Mouse (Mus musculus) stomach, embryonic 14.5 days (tissue): ENCODE measurements at regions not wholly inside any gene's neighbourhood (a gene's known extent, or its start where the extent isn't known, plus 50 kb on each side); places are given as distances from the start of the nearest gene placed in this dataset.

ENCODE experiments used
- ATAC-seq: fragments of 200-750 bp; cut with Nextera tagmentation; 2 replicates; pipeline ENCODE4 v1.8.0; 2017; ENCODE audit warnings: low read depth, moderate TSS enrichment; ENCODE audit not compliant: insufficient number of reproducible peaks, insufficient read depth, low FRiP score
- H3K27ac ChIP-seq: fragments of 300-500 bp; sonication (generic); 2 replicates; pipeline ENCODE4 v1.5.1; 2014; ENCODE audit warnings: mild to moderate bottlenecking, low read length, moderate library complexity, mixed read lengths
- H3K27me3 ChIP-seq: fragments of 300-500 bp; sonication (generic); 2 replicates; pipeline ENCODE4 v1.6.1; 2014; ENCODE audit warnings: low read length, control low read depth, mixed read lengths; ENCODE audit not compliant: control insufficient read depth, insufficient read depth
- H3K36me3 ChIP-seq: fragments of 300-500 bp; sonication (generic); 2 replicates; pipeline ENCODE4 v1.6.1; 2014; ENCODE audit warnings: mild to moderate bottlenecking, control low read depth, low read length, moderate library complexity, mixed read lengths; ENCODE audit not compliant: control insufficient read depth, insufficient read depth
- H3K4me1 ChIP-seq: fragments of 300-500 bp; sonication (generic); 2 replicates; pipeline ENCODE4 v1.6.1; 2014; ENCODE audit warnings: low read length, control low read depth, mixed read lengths; ENCODE audit not compliant: control insufficient read depth, insufficient read depth
- H3K4me2 ChIP-seq: fragments of 300-500 bp; sonication (generic); replicated peaks from 2 replicates; pipeline ENCODE4 v1.6.1; 2014; ENCODE audit warnings: low read depth, low read length, control low read depth
- H3K4me3 ChIP-seq: fragments of 300-500 bp; sonication (generic); 2 replicates; pipeline ENCODE4 v1.5.1; 2014; ENCODE audit warnings: low read depth, low read length, control low read depth
- H3K9ac ChIP-seq: fragments of 300-500 bp; sonication (generic); replicated peaks from 2 replicates; pipeline ENCODE4 v1.6.1; 2014; ENCODE audit warnings: low read depth, mild to moderate bottlenecking, control low read depth, low read length, moderate library complexity, mixed read lengths
- H3K9me3 ChIP-seq: fragments of 300-500 bp; sonication (generic); 2 replicates; pipeline ENCODE4 v1.6.1; 2016; ENCODE audit warnings: low read depth, low read length, control low read depth; ENCODE audit not compliant: control insufficient read depth
- WGBS: fragments of 180-500 bp; shearing (Covaris S2); extraction: QIAGEN DNeasy Blood & Tissue Kit; methylation state at CpG from one replicate; pipeline ENCODE4 v1.1.7; 2014; 5-methylcytosine and 5-hydroxymethylcytosine counted together

DNA sequence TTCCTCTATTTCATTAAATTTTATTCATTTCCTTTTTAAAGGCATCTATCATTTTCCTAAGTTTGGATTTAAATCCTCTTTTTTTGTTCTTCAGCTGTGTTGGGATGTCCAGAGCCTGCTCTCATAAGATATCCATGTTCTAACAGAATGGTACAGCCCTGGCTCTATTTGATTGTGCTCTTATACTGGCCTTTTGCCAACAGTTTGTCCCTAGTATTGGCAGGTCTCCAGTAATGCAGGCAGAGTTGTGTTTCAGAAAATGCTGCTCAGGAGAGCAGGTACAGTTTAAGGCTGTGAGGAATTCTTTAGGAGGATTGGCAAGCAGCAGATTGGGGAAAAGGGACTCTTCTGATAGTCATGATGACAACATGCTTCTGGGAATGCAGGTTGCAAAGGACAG lies 797.1 kb upstream of the Slit2 start:
- no peak overlapping the region for H3K4me2 ChIP-seq
- H3K4me3 ChIP-seq: no peak overlapping the region
- no peak overlapping the region for H3K9ac ChIP-seq
- no peaks in the 10 kb centered on the region for H3K27me3 ChIP-seq
- H3K9me3 ChIP-seq: no peaks in the 10 kb centered on the region
- no peaks in the 10 kb centered on the region for H3K36me3 ChIP-seq
- no peak overlapping the region for H3K27ac ChIP-seq
- no peak for ATAC-seq
- H3K4me1 ChIP-seq: no peaks in the 10 kb centered on the region

DNA sequence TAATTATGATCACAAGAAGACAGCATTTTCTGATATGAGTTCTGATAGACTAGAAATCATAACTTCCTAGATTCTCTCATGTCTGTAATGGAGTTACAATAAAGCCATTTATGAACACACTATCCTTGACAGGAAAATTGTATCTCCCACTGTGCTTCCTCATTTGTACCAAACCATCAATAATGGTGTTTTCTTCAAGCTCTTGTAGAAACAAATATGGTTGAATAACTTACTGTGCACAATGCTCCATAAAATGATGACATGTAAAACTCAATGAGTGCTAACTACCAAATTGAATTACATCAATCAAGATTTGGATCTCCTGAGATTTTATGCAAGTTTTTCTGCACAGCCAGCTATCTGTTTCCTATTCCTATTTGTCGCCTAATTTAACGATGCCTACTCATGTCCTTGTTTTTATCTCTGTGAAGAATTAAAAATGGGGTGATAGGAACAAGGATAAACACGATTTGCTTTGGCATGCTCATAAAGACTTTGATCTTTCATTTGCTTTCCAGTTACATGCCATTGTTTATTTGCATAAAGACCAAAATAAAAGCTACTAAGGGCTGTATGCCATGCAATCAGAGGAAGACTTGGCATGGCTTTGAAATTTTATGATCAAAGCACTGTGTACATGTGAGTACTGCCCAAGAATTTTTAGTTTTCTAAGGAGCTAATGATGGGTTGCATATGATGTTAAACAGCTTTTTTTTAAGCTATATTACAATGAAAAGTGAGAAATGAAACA lies 780.6 kb upstream of the Slit2 start:
- no peak overlapping the region for H3K27ac ChIP-seq
- no peak overlapping the region for H3K9ac ChIP-seq
- H3K4me3 ChIP-seq: no peak overlapping the region
- no peaks in the 10 kb centered on the region for H3K9me3 ChIP-seq
- 73% methylated on average over 3 of the region's 3 CpGs for WGBS
- no peaks in the 10 kb centered on the region for H3K36me3 ChIP-seq
- no peak for ATAC-seq
- H3K4me1 ChIP-seq: no peaks in the 10 kb centered on the region
- H3K4me2 ChIP-seq: no peak overlapping the region
- H3K27me3 ChIP-seq: no peaks in the 10 kb centered on the region

DNA sequence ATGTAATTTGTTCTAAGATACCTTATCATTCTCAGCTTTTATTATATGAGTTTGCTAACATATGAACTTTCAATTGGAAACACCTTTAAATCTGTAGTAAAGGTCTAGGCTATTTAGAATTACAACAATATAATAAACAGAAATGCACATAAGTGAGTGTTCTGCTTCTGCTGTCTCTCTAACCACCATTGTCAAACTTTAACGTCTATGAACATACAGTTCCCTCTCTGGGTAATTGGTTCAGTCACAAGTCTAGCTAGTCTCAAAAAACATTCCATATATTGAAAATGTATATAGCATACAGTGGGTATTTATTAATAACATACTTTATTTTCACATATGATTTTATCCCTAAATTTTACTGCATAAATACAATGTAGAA lies 780.0 kb upstream of the Slit2 start:
- WGBS: 75% methylated on average over 1 of the region's 1 CpGs
- Histone ChIP-seq H3K4me2 (no peak overlapping the region), H3K27ac (no peak overlapping the region), H3K4me3 (no peak overlapping the region), H3K36me3 (no peaks in the 10 kb centered on the region), H3K27me3 (no peaks in the 10 kb centered on the region), H3K4me1 (no peaks in the 10 kb centered on the region), H3K9me3 (no peaks in the 10 kb centered on the region), H3K9ac (no peak overlapping the region)
- no peak for ATAC-seq

DNA sequence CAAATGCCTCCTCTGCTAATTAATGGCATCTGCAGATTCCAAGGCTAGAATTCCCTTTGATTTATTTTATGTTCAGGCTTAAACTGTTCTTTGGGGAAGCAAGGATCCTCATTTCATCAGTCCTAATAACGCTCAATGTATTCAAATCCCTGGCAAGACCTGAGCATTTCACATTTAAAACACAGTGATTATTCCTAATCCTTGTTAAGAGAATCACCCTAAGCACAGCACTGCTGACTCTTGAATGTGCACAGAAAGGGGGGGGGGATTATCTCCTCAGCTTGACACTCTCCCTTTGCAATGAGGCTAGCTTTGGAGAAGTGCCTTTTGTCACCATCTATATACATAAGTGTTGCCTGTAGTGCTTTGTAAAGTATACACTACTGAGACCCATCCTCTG lies 772.4 kb upstream of the Slit2 start:
- Histone ChIP-seq H3K27ac (no peak overlapping the region), H3K4me1 (no peaks in the 10 kb centered on the region), H3K9me3 (no peaks in the 10 kb centered on the region), H3K9ac (no peak overlapping the region), H3K27me3 (no peaks in the 10 kb centered on the region), H3K4me3 (no peak overlapping the region), H3K4me2 (no peak overlapping the region), H3K36me3 (no peaks in the 10 kb centered on the region)
- WGBS: 38% methylated on average over 1 of the region's 1 CpGs
- no peak for ATAC-seq

DNA sequence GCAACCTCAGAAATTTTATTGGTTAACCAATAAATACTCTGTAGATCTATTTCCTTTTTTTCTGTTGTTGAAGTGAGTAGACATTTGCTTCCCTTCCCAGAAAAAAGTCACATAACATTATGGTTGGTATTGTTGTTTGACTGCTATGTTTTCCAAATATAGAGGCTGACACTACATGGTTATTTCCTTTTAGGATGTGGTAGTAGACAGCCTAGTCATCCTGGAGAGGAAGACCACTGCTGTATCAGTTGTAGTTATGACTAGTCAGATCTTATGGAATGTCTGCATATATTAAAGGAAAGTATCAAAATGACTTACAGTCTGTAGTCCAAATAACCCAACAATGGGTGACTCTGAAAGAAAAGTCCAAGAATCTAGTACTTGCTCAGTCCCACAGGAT lies 767.5 kb upstream of the Slit2 start:
- H3K9me3 ChIP-seq: no peaks in the 10 kb centered on the region

DNA sequence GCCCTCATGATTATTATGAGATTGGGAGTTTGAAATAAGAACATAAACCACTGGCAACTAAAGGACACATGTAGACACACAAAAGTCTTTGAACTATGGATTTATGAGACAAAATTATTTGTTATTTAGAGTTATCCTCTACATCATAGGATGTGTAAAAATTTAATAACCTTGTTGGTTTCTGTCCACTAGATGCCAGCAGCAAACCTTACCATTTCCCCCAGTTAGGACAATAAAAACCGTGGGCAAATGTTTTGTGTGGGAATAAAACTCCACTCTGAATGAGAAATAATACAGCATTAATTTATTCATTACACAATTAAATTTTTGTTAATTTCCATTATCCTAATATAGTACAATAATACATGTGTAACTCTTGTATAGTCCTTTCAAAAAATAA lies 757.7 kb upstream of the Slit2 start:
- no peak for ATAC-seq
- no peaks in the 10 kb centered on the region for H3K27me3 ChIP-seq
- no peak overlapping the region for H3K4me3 ChIP-seq
- no peak overlapping the region for H3K27ac ChIP-seq
- no peak overlapping the region for H3K9ac ChIP-seq
- 74% methylated on average over 1 of the region's 1 CpGs for WGBS
- no peaks in the 10 kb centered on the region for H3K4me1 ChIP-seq
- H3K36me3 ChIP-seq: no peaks in the 10 kb centered on the region
- no peak overlapping the region for H3K4me2 ChIP-seq
- H3K9me3 ChIP-seq: no peaks in the 10 kb centered on the region

More for the DNA sequence above, 767.5 kb upstream of the Slit2 start:
- Histone ChIP-seq H3K4me1 (no peaks in the 10 kb centered on the region), H3K36me3 (no peaks in the 10 kb centered on the region), H3K9ac (no peak overlapping the region), H3K4me3 (no peak overlapping the region), H3K27me3 (no peaks in the 10 kb centered on the region), H3K27ac (no peak overlapping the region), H3K4me2 (no peak overlapping the region)
- ATAC-seq: no peak

DNA sequence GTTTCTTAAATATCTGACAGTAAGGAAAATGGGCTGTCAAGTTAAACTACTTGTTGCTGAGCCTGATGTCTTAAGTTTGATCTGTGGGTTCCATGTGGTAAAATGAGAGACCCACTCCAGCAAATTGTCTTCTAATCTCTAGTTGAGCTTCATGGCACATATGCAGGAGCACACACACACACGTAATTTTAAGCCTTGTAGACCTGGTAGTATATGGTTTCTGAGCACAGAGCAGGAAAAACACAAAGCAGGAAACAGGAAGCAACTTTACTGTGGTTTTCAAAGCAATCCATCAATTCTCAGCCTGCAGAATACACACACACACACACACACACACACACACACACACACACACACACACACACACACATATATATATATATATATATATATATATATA lies 746.8 kb upstream of the Slit2 start:
- H3K9ac ChIP-seq: no peak overlapping the region
- no peaks in the 10 kb centered on the region for H3K36me3 ChIP-seq
- H3K4me2 ChIP-seq: no peak overlapping the region
- no peaks in the 10 kb centered on the region for H3K27me3 ChIP-seq
- no peak overlapping the region for H3K4me3 ChIP-seq
- no peak overlapping the region for H3K27ac ChIP-seq
- ATAC-seq: no peak
- WGBS: 76% methylated on average over 1 of the region's 1 CpGs
- no peaks in the 10 kb centered on the region for H3K9me3 ChIP-seq
- H3K4me1 ChIP-seq: no peaks in the 10 kb centered on the region

DNA sequence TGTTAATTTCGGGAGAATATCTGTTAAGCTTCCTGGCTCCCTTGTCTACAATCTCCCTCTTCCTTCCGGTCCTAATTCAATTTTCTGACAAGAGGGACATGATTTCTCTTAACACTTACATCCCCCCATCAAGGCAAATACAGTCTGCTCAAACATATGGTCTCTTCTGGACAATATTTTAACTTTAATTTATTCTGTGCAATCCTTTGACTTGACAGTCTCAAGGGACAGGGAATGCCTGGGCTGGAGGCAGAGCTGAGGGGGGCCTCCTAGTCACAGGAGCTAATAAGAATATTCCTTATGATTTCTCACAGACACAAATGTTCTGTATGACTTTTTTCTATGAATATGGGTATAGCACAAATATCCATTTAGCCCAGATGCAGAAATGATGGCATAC lies 742.9 kb upstream of the Slit2 start:
- H3K27ac ChIP-seq: no peak overlapping the region
- H3K4me2 ChIP-seq: no peak overlapping the region
- no peaks in the 10 kb centered on the region for H3K27me3 ChIP-seq
- H3K4me3 ChIP-seq: no peak overlapping the region
- H3K9ac ChIP-seq: no peak overlapping the region
- no peak for ATAC-seq
- WGBS: 64% methylated on average over 2 of the region's 2 CpGs
- no peaks in the 10 kb centered on the region for H3K36me3 ChIP-seq
- H3K4me1 ChIP-seq: no peaks in the 10 kb centered on the region
- H3K9me3 ChIP-seq: no peaks in the 10 kb centered on the region

DNA sequence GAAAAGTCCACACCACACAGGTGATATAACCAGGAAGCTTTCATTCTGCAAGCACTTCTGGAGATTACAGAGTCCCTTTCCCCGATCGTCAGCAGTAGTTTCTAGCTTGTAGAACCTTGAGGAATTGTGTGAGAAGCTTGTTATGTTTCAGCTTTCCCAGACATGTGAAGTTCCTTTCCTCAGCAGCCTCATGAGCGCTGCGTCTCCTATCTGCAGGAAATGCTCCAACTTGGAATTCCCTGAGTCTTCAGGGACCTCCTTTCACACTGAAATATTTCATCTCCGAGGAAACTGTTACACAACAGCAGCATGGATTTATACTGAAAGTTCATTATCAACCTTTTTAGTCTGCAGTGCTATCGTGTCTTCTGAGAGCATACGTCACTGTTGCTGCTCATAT lies 742.4 kb upstream of the Slit2 start:
- ATAC-seq: no peak
- Histone ChIP-seq H3K27me3 (no peaks in the 10 kb centered on the region), H3K4me3 (no peak overlapping the region), H3K9me3 (no peaks in the 10 kb centered on the region), H3K36me3 (no peaks in the 10 kb centered on the region), H3K9ac (no peak overlapping the region), H3K4me1 (no peaks in the 10 kb centered on the region), H3K27ac (no peak overlapping the region), H3K4me2 (no peak overlapping the region)
- 59% methylated on average over 7 of the region's 7 CpGs for WGBS
